Mouse (Mus musculus): Measurements from ENCODE around the gene Mfsd2b. TPM values are rescaled to one million over a fixed set of nuclear protein-coding genes. Genes with fewer than 3 reads are reported as not detected.

Mfsd2b gene
- polyA plus RNA-seq, 1 experiment from 2014 or later = 2.6 TPM

- peak overlapping the region; percentile 78 for H3K4me3 ChIP-seq
- H3K4me2 ChIP-seq = peak overlapping the region; percentile 86
- no peaks in the 10 kb centered on the region for H3K9me3 ChIP-seq
- H3K27me3 ChIP-seq = peaks cover 18% of the 10 kb centered on the region
- H3K4me1 ChIP-seq (replicated peaks) = peaks cover 24% of the 10 kb centered on the region
- WGBS = 3% methylated on average over 11 of the region's 11 CpGs
- H3K27ac ChIP-seq = no peak overlapping the region
- peak overlapping the region; percentile 81 for H3K9ac ChIP-seq
- H3K36me3 ChIP-seq = no peaks in the 10 kb centered on the region
- ATAC-seq (ENCODE audit: low FRiP score) = no peak
These were observed 33.4 kb downstream of the Mfsd2b start for GRCm38 (mm10) chr12:4840741-4841140.

DNA sequence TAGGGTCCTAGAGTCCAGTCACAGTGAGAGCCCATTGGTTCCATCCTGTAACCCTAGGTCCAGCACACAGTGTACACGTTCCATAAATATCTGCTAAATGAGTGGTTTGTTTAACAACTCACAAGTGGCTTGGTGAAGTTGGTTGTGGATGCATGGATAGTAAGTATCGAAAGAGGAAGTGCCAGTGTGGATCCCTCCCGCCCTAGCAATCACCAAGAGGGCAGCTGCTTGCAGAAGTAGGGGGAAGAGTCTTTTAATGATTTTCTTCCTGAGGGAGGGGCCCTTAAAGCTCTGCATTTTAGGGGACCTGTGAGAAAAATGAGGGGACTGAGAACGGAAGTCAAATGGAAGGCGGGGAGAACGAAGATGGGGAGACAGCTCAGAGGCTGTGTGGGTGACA lies 34.1 kb downstream of the Mfsd2b start:
- H3K9ac ChIP-seq = no peak overlapping the region
- no peaks in the 10 kb centered on the region for H3K36me3 ChIP-seq
- H3K4me2 ChIP-seq = peak overlapping the region; percentile 86; the same call in 1 of the 2 replicates
- peak overlapping the region; percentile 78 for H3K4me3 ChIP-seq
- WGBS = 66% methylated on average over 6 of the region's 6 CpGs
- ATAC-seq (ENCODE audit: low FRiP score) = no peak
- H3K4me1 ChIP-seq (replicated peaks) = peaks cover 24% of the 10 kb centered on the region
- H3K9me3 ChIP-seq = no peaks in the 10 kb centered on the region
- H3K27me3 ChIP-seq = peaks cover 18% of the 10 kb centered on the region
- no peak overlapping the region for H3K27ac ChIP-seq

DNA sequence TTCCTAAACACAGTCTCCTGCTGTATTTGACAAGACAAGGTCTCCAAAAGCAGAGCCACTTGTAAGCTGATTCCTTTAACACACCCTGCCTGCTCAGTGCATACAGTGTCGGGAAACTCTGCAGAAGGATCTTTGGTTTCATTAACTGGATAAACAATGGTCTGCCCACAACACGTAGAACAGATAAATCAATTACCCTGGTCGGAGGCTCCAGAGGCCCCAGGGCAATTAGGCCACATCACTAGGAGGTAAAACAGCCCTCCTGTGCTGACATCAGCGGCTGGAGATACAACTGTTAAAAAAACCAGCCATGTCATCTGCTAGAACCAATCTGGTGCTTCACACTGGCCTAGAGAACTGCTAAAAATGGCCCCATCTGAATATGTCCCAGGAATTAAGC lies 37.2 kb downstream of the Mfsd2b start:
- Histone ChIP-seq H3K27me3 (peaks cover 15% of the 10 kb centered on the region), H3K27ac (no peak overlapping the region), H3K9ac (no peak overlapping the region), H3K9me3 (no peaks in the 10 kb centered on the region), H3K4me3 (no peak overlapping the region), H3K4me1 (replicated peaks) (peaks cover 13% of the 10 kb centered on the region), H3K4me2 (no peak overlapping the region), H3K36me3 (peaks cover 13% of the 10 kb centered on the region)
- WGBS = 60% methylated on average over 4 of the region's 4 CpGs
- no peak for ATAC-seq (ENCODE audit: low FRiP score)

GRCm38 (mm10) chr12:4827256-4827655 lies 46.9 kb downstream of the Mfsd2b start:
- H3K4me1 ChIP-seq (replicated peaks) = no peaks in the 10 kb centered on the region
- peaks cover 73% of the 10 kb centered on the region for H3K36me3 ChIP-seq
- H3K9ac ChIP-seq = no peak overlapping the region
- H3K4me2 ChIP-seq = no peak overlapping the region
- H3K4me3 ChIP-seq = no peak overlapping the region
- no peaks in the 10 kb centered on the region for H3K27me3 ChIP-seq
- 76% methylated on average over 3 of the region's 3 CpGs for WGBS
- ATAC-seq (ENCODE audit: low FRiP score) = no peak
- H3K9me3 ChIP-seq = no peaks in the 10 kb centered on the region
- no peak overlapping the region for H3K27ac ChIP-seq

DNA sequence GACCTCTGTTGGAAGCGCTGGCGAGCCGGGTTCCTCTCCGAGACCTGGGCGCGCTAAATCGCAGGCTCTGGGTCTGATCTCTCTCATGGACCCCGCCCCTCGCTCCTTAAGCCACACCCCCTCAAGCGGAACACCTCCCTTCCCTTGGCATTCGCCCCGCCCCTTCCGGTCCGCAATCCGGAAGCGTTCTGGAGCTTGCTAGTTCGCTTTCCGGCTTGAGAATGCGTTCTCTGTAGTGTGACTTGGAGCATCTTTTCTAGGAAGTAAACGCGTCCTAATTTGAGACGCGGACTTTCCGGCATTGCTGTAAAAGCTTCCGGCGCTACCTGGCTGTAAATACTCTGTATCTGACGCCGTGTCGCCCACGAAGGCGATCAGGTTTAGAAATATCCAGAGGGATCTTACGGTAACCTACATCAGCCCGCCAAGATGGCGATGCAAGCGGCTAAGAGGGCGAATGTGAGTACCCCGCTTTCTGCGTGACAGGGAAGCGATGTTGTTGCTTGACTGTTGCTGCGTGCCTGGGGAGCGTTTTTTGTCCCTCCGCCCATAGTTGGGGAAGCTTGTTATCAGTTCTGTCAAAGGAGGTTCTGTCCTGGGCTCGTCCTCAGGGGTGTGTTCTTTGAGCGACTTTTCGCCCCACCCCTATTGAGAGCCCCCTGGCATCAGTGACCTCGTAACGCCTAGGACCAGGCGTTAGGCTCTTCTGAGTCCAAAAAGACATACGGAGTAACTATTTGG lies 56.6 kb downstream of the Mfsd2b start, which contains the start of gene Sf3b6:
Gene Sf3b6, plus strand, starts transcription at position 184 of the 741 bp plus-strand sequence.
- WGBS = under 1% methylated on average over 49 of the region's 49 CpGs
- ATAC-seq (ENCODE audit: low FRiP score) = peak; percentile 98
- H3K9me3 ChIP-seq = no peaks in the 10 kb centered on the region

DNA sequence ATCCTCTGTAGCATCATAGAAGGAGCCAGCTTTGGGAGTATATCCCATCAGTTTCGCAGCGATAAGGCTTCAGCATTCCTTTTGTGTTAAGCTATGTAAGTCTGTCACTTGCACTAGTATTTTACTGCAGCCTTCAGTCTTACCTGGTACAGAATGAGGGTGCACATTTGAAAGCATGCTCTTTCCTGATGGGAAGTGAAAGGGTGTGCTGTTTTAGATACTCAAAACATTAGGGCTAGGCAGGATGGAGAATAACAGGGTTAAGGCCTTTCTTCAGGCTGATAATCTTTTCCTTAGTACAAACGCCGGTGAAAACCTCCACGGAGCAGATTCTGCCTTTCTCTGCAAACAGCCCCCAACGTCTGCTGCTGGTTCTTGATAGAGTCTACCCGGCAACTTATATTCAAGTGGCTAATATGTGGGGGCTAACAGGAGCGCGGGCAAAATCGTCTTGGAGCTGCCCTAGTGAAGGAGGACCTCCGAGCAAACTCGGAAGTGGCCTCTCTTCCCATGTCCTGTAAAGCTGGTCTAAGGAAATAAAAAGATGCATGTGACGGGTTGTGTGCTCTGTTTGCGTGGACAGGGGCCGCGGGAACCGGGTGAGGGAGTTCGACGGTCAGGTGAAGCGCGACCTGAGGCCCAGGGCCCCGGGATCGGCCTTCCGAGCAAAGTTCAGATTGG lies 57.3 kb downstream of the Mfsd2b start:
- Histone ChIP-seq H3K27ac (peak overlapping the region; percentile 86), H3K9ac (peak overlapping the region; percentile 83), H3K4me1 (replicated peaks) (peaks cover 26% of the 10 kb centered on the region), H3K4me2 (peak overlapping the region; percentile 66), H3K9me3 (no peaks in the 10 kb centered on the region), H3K36me3 (peaks cover 15% of the 10 kb centered on the region), H3K27me3 (peaks cover 5% of the 10 kb centered on the region; the same call in 1 of the 2 replicates), H3K4me3 (peak overlapping the region; percentile 72)
- WGBS = 11% methylated on average over 24 of the region's 24 CpGs
- peak; percentile 86 for ATAC-seq (ENCODE audit: low FRiP score)

More for the DNA sequence above, 56.6 kb downstream of the Mfsd2b start, which contains the start of gene Sf3b6:
- Histone ChIP-seq H3K4me2 (peak within 1 kb of the TSS; percentile 80), H3K4me1 (replicated peaks) (peaks cover 26% of the 10 kb centered on the region), H3K36me3 (peaks cover 22% of the 10 kb centered on the region), H3K9ac (peak within 1 kb of the TSS; percentile 83), H3K4me3 (peak within 1 kb of the TSS; percentile 72), H3K27me3 (peaks cover 5% of the 10 kb centered on the region; the same call in 1 of the 2 replicates), H3K27ac (peak within 1 kb of the TSS; percentile 86)

DNA sequence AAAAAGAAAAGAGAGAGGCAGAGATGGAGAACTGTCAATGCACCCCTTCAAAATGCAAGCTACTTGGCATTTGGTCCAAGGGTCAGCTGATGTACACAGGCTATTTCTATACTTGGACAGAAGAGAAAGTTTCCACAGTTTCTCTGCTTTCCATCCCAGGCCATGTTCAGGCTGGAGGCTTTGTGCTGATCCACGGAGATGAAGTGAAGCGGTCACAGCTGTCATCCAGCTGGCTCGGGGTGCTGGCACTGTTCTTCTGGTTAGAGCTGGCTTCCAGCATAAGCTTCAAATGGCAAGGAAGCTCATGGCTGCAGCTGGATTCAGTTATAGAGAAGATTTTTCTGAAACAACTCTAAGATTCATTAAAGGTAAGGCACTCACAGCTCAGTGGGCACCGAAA lies 60.5 kb downstream of the Mfsd2b start:
- H3K9me3 ChIP-seq = no peaks in the 10 kb centered on the region
- H3K27ac ChIP-seq = no peak overlapping the region
- H3K4me3 ChIP-seq = no peak overlapping the region
- peaks cover 12% of the 10 kb centered on the region for H3K4me1 ChIP-seq (replicated peaks)
- 85% methylated on average over 4 of the region's 4 CpGs for WGBS
- H3K9ac ChIP-seq = no peak overlapping the region
- peaks cover 5% of the 10 kb centered on the region; the same call in 1 of the 2 replicates for H3K27me3 ChIP-seq
- no peaks in the 10 kb centered on the region for H3K36me3 ChIP-seq
- H3K4me2 ChIP-seq = no peak overlapping the region
- no peak for ATAC-seq (ENCODE audit: low FRiP score)

Other genes with a start within 250 kb of the Mfsd2b start
- 0.75 and 1.1 TPM in 2 replicates for gene Fam228a, start 135.9 kb downstream of the Mfsd2b start, polyA plus RNA-seq (2015; fragmentation: Nextera tagmentation; extraction: Ambion mirVana)
- 12.0 and 12.1 TPM in 2 replicates for gene Pfn4, start 105.3 kb downstream of the Mfsd2b start, polyA plus RNA-seq (2015; fragmentation: Nextera tagmentation; extraction: Ambion mirVana)
- 3.4 and 5.2 TPM in 2 replicates for gene Fam228b, start 105.1 kb downstream of the Mfsd2b start, polyA plus RNA-seq (2015; fragmentation: Nextera tagmentation; extraction: Ambion mirVana)
- gene Sf3b6, start 56.8 kb downstream of the Mfsd2b start, polyA plus RNA-seq (2015; fragmentation: Nextera tagmentation; extraction: Ambion mirVana) = 273 and 274 TPM in 2 replicates
- 38.3 and 38.8 TPM in 2 replicates for gene Fkbp1b, start 32.8 kb downstream of the Mfsd2b start, polyA plus RNA-seq (2015; fragmentation: Nextera tagmentation; extraction: Ambion mirVana)
- gene Wdcp, start 31.1 kb downstream of the Mfsd2b start, polyA plus RNA-seq (2015; fragmentation: Nextera tagmentation; extraction: Ambion mirVana) = 15.5 and 16.8 TPM in 2 replicates
- 41.4 and 42.7 TPM in 2 replicates for gene Ubxn2a, start 33.3 kb upstream of the Mfsd2b start, polyA plus RNA-seq (2015; fragmentation: Nextera tagmentation; extraction: Ambion mirVana)
- gene Atad2b, start 43.0 kb upstream of the Mfsd2b start, polyA plus RNA-seq (2015; fragmentation: Nextera tagmentation; extraction: Ambion mirVana) = 13.9 and 14.8 TPM in 2 replicates